Mouse (Mus musculus) CD4-positive helper T cell, adult 2 months (primary cell): ENCODE data around the gene Gpr146.

ENCODE experiments used
- DNase-seq: peaks from one replicate; pipeline ENCODE4 v3.0.0-alpha.2; 2012; ENCODE audit warnings: low read depth, missing footprints, low spot score

Gpr146 gene

GRCm38 (mm10) chr5:139399991-139400390 lies 22.5 kb downstream of the Gpr146 start:
- no peak for DNase-seq

GRCm38 (mm10) chr5:139402106-139402505 lies 24.6 kb downstream of the Gpr146 start:
- DNase-seq = no peak

- no peak for DNase-seq
Measured at GRCm38 (mm10) chr5:139403692-139404260, 26.3 kb downstream of the Gpr146 start.

GRCm38 (mm10) chr5:139404801-139405401 lies 27.4 kb downstream of the Gpr146 start, which contains the start of gene C130050O18Rik:
C130050O18Rik (plus strand) TSS chr5:139405280.
- DNase-seq = no peak

- DNase-seq = no peak
Measured at GRCm38 (mm10) chr5:139405478-139405877, 28.0 kb downstream of the Gpr146 start.

- DNase-seq = no peak
Measured at GRCm38 (mm10) chr5:139405953-139406352, 28.5 kb downstream of the Gpr146 start.

- no peak for DNase-seq
Measured at GRCm38 (mm10) chr5:139407121-139407885, 29.8 kb downstream of the Gpr146 start.

- DNase-seq = no peak
Measured at GRCm38 (mm10) chr5:139408511-139408910, 31.0 kb downstream of the Gpr146 start.

GRCm38 (mm10) chr5:139409412-139409811 lies 31.9 kb downstream of the Gpr146 start:
- no peak for DNase-seq

- no peak for DNase-seq
Measured at GRCm38 (mm10) chr5:139410056-139410455, 32.6 kb downstream of the Gpr146 start.

GRCm38 (mm10) chr5:139411117-139411516 lies 33.6 kb downstream of the Gpr146 start:
- DNase-seq = no peak

- DNase-seq = no peak
Measured at GRCm38 (mm10) chr5:139411665-139412314, 34.3 kb downstream of the Gpr146 start.

GRCm38 (mm10) chr5:139413545-139413944 lies 36.0 kb downstream of the Gpr146 start:
- DNase-seq = no peak

GRCm38 (mm10) chr5:139415001-139415400 lies 37.5 kb downstream of the Gpr146 start:
- DNase-seq = no peak

- DNase-seq = no peak
Measured at GRCm38 (mm10) chr5:139416942-139417341, 39.4 kb downstream of the Gpr146 start.

GRCm38 (mm10) chr5:139417480-139417879 lies 40.0 kb downstream of the Gpr146 start:
- DNase-seq = no peak

- DNase-seq = no peak
Measured at GRCm38 (mm10) chr5:139418110-139418509, 40.6 kb downstream of the Gpr146 start.

GRCm38 (mm10) chr5:139418633-139419032 lies 41.1 kb downstream of the Gpr146 start:
- no peak for DNase-seq

- no peak for DNase-seq
Measured at GRCm38 (mm10) chr5:139423026-139423865, 45.7 kb downstream of the Gpr146 start, which contains the start of gene Gper1. Gper1 (plus strand) TSS chr5:139423151.

- DNase-seq = no peak
Measured at GRCm38 (mm10) chr5:139425198-139425597, 47.7 kb downstream of the Gpr146 start.

GRCm38 (mm10) chr5:139427001-139427400 lies 49.5 kb downstream of the Gpr146 start:
- no peak for DNase-seq
